Mouse (Mus musculus): ENCODE data around the gene Gart.
A peak's percentile ranks its signal among the peaks of the same experiment; 100 is the strongest.
"Not testable (repeated sequence)": the region's sequence is repeated elsewhere in the genome, so short reads cannot be mapped to it uniquely, and the experiment has no call there.

Gart gene

GRCm38 (mm10) chr16:91647461-91648219 lies 888 bp upstream of the Gart start, which contains the start of gene Son:
TSS of gene Son (plus strand) at chr16:91647506.
- DNase-seq = peak; percentile 96 to 98

- DNase-seq = peak in 1 of 2 experiments; percentile 21
Measured at GRCm38 (mm10) chr16:91645995-91646602, 653 bp downstream of the Gart start.

GRCm38 (mm10) chr16:91645420-91645819 lies 1.3 kb downstream of the Gart start:
- DNase-seq = not testable (repeated sequence)

- no peak for DNase-seq
Measured at GRCm38 (mm10) chr16:91644901-91645300, 1.9 kb downstream of the Gart start.

- no peak for DNase-seq
Measured at GRCm38 (mm10) chr16:91640171-91640570, 6.6 kb downstream of the Gart start.

- no peak for DNase-seq
Measured at GRCm38 (mm10) chr16:91639636-91640035, 7.1 kb downstream of the Gart start.

GRCm38 (mm10) chr16:91639161-91639560 lies 7.6 kb downstream of the Gart start:
- no peak for DNase-seq

- no peak for DNase-seq
Measured at GRCm38 (mm10) chr16:91633641-91634040, 13.1 kb downstream of the Gart start.

GRCm38 (mm10) chr16:91632940-91633339 lies 13.8 kb downstream of the Gart start:
- no peak for DNase-seq

- peak in 1 of 2 experiments; percentile 54 for DNase-seq
Measured at GRCm38 (mm10) chr16:91632439-91632838, 14.3 kb downstream of the Gart start.

GRCm38 (mm10) chr16:91630584-91630983 lies 16.2 kb downstream of the Gart start:
- no peak for DNase-seq

GRCm38 (mm10) chr16:91629749-91630148 lies 17.0 kb downstream of the Gart start:
- DNase-seq = no peak

GRCm38 (mm10) chr16:91628673-91629072 lies 18.1 kb downstream of the Gart start:
- no peak for DNase-seq

- DNase-seq = no peak
Measured at GRCm38 (mm10) chr16:91627831-91628230, 18.9 kb downstream of the Gart start.

- no peak for DNase-seq
Measured at GRCm38 (mm10) chr16:91623074-91623473, 23.7 kb downstream of the Gart start.

GRCm38 (mm10) chr16:91620991-91621390 lies 25.8 kb downstream of the Gart start:
- no peak for DNase-seq

GRCm38 (mm10) chr16:91620185-91620584 lies 26.6 kb downstream of the Gart start:
- DNase-seq = no peak

- DNase-seq = peak; percentile 90 to 92
Measured at GRCm38 (mm10) chr16:91618511-91619501, 27.9 kb downstream of the Gart start, which contains the start of gene Dnajc28. TSS of gene Dnajc28 (minus strand) at chr16:91619026.

- DNase-seq = peak; percentile 52 to 56
Measured at GRCm38 (mm10) chr16:91614552-91614951, 32.2 kb downstream of the Gart start.

GRCm38 (mm10) chr16:91612525-91612924 lies 34.2 kb downstream of the Gart start:
- DNase-seq = no peak

GRCm38 (mm10) chr16:91611248-91611647 lies 35.5 kb downstream of the Gart start:
- DNase-seq = no peak

GRCm38 (mm10) chr16:91609501-91610245 lies 37.1 kb downstream of the Gart start:
- peak; percentile 50 to 63 for DNase-seq

All from cerebellum, postnatal 10 days (tissue).